Mouse (Mus musculus): ENCODE data around the gene Rnaseh1.

- TF ChIP-seq EP300 (IDR thresholded peaks at IDR 0.05) (no peak), CTCF (IDR thresholded peaks at IDR 0.05) (no peak)
These were observed 27.3 kb upstream of the Rnaseh1 start for GRCm38 (mm10) chr12:28622167-28622532.
